Mouse (Mus musculus) hindbrain, postnatal 0 days (tissue): ENCODE measurements around the gene Ryr1. TPM values are rescaled to one million over a fixed set of nuclear protein-coding genes. Genes with fewer than 3 reads are reported as not detected.
A peak's percentile ranks its signal among the peaks of the same experiment; 100 is the strongest.

ENCODE experiments used
- ATAC-seq: fragments of 200-750 bp; cut with Nextera tagmentation; 2 replicates; pipeline ENCODE4 v1.8.0; 2017; ENCODE audit warnings: mild to moderate bottlenecking, moderate TSS enrichment, moderate library complexity
- DNase-seq: peaks from one replicate; pipeline ENCODE4 v3.0.0-alpha.2; 2015; ENCODE audit warnings: low spot score
- H3K27ac ChIP-seq: fragments of 300-500 bp; sonication (generic); 2 replicates; pipeline ENCODE4 v1.5.1; 2014; ENCODE audit warnings: mild to moderate bottlenecking
- H3K27me3 ChIP-seq: fragments of 300-500 bp; sonication (generic); 2 replicates; pipeline ENCODE4 v1.6.1; 2014; ENCODE audit warnings: low read length, mixed read lengths; ENCODE audit not compliant: insufficient read depth
- H3K36me3 ChIP-seq: fragments of 300-500 bp; sonication (generic); 2 replicates; pipeline ENCODE4 v1.6.1; 2014; ENCODE audit warnings: low read length, mixed read lengths; ENCODE audit not compliant: insufficient read depth
- H3K4me1 ChIP-seq: fragments of 300-500 bp; sonication (generic); 2 replicates; pipeline ENCODE4 v1.6.1; 2014; ENCODE audit warnings: antibody characterized with exemption, low read length, mixed read lengths; ENCODE audit not compliant: insufficient read depth
- H3K4me2 ChIP-seq: fragments of 300-500 bp; sonication (generic); 2 replicates; pipeline ENCODE4 v1.6.1; 2014; ENCODE audit warnings: low read depth, mild to moderate bottlenecking, low read length, moderate library complexity, mixed read lengths
- H3K4me3 ChIP-seq: fragments of 300-500 bp; sonication (generic); 2 replicates; pipeline ENCODE4 v1.5.1; 2014; ENCODE audit warnings: low read length
- H3K9ac ChIP-seq: fragments of 300-500 bp; sonication (generic); replicated peaks from 2 replicates; pipeline ENCODE4 v1.6.1; 2014; ENCODE audit warnings: mild to moderate bottlenecking, low read length, moderate library complexity, mixed read lengths
- H3K9me3 ChIP-seq: fragments of 300-500 bp; sonication (generic); 2 replicates; pipeline ENCODE4 v1.6.1; 2016; ENCODE audit warnings: low read length, mixed read lengths
- CTCF ChIP-seq: IDR thresholded peaks from 2 replicates; pipeline ENCODE4 v1.5.1; 2016; ENCODE audit warnings: antibody characterized with exemption, control low read depth, low read depth
- WGBS: fragments of 180-500 bp; shearing (Covaris S2); extraction: QIAGEN DNeasy Blood & Tissue Kit; methylation state at CpG from one replicate; pipeline ENCODE4 v1.1.7; 2014; 5-methylcytosine and 5-hydroxymethylcytosine counted together
- polyA plus RNA-seq: library from polyadenylated mRNA; unstranded; fragments of >200 nt; fragmentation: Nextera tagmentation; extraction: Ambion mirVana; gene quantifications from 2 replicates; pipeline ENCODE4 v1.2.1, GENCODE M21; 2015
- total RNA-seq: library from RNA; depleted of rRNA; stranded (reverse); fragments of >200 nt; gene quantifications from 2 replicates; pipeline ENCODE4 v1.2.3, GENCODE M21; 2014

Gene Ryr1
- total and polyA plus RNA-seq, 2 experiments from 2014 or later = 5.0 to 12.5 TPM

DNA sequence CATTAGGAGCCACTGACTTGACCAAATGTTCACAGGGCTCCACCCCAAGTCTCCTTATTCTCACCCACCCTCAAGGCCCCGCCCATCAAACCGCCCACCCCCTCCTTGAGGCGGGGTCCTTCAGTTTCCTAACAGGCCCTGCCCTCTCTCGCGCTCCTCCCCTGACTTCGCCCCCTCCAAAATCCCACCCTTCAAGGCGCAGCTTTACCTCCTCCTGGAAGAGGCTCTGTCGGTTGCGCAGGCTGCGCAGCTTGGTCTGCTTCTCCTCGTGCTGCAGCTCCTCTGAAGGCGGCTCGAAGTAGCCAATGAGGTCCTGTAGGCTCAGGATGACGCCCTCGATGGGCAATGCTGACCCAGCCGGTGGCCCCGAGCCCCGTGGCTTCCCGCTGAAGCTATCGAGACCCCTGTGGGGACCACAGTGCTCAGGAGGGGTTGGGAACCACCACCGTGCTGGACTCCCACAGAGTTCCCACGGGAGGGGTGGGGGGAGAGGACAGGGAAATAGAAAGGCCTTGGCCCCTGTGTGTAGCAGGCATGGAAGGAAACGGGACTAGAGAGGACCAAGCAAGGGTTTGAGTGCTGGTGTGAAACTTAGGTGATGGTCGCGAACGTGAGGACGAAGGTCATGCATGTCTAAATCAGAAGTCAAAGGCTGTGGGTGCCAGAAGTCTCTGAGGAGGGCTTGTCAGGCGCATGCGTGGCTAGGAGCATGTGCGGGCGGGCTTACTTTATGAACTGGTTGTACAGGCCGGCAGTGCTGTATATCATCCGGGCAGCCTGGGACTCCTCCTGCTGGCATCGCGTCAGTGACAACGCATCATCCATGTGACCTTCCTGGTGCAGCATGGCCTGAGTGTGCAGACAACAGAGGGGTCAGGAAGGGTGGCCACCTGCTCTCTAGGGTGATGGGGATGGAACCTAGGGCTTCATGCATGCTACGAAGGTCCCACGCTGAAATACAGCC lies 15.7 kb downstream of the Ryr1 start:
- no peak for TF ChIP-seq CTCF
- DNase-seq = peak; percentile 26

GRCm38 (mm10) chr7:29101286-29102017 lies 23.5 kb downstream of the Ryr1 start:
- H3K9me3 ChIP-seq = no peaks in the 10 kb centered on the region
- H3K27me3 ChIP-seq = no peaks in the 10 kb centered on the region
- no peak overlapping the region for H3K27ac ChIP-seq
- 89% methylated on average over 11 of the region's 12 CpGs for WGBS
- no peak overlapping the region for H3K4me2 ChIP-seq
- H3K36me3 ChIP-seq = no peaks in the 10 kb centered on the region
- no peak for ATAC-seq
- H3K9ac ChIP-seq = no peak overlapping the region
- no peak for TF ChIP-seq CTCF
- H3K4me1 ChIP-seq = no peaks in the 10 kb centered on the region
- H3K4me3 ChIP-seq = no peak overlapping the region
- DNase-seq = no peak

More for the DNA sequence above, 15.7 kb downstream of the Ryr1 start:
- H3K36me3 ChIP-seq = no peaks in the 10 kb centered on the region
- 0 out of 2 replicates have a peak overlapping the region, but pooled peaks have one; percentile 5 for H3K9ac ChIP-seq
- peaks cover 7% of the 10 kb centered on the region; the same call in 1 of the 2 replicates for H3K4me1 ChIP-seq
- peak; percentile 56; the same call in 1 of the 2 replicates for ATAC-seq
- H3K4me2 ChIP-seq = peak overlapping the region; percentile 46
- no peak overlapping the region for H3K27ac ChIP-seq
- H3K4me3 ChIP-seq = peak overlapping the region; percentile 15
- H3K27me3 ChIP-seq = no peaks in the 10 kb centered on the region
- 30% methylated on average over 38 of the region's 38 CpGs for WGBS
- H3K9me3 ChIP-seq = no peaks in the 10 kb centered on the region

GRCm38 (mm10) chr7:29097131-29097530 lies 27.8 kb downstream of the Ryr1 start:
- Histone ChIP-seq H3K9me3 (no peaks in the 10 kb centered on the region), H3K27ac (no peak overlapping the region), H3K27me3 (no peaks in the 10 kb centered on the region), H3K9ac (no peak overlapping the region), H3K36me3 (no peaks in the 10 kb centered on the region), H3K4me1 (no peaks in the 10 kb centered on the region), H3K4me3 (no peak overlapping the region), H3K4me2 (no peak overlapping the region)
- DNase-seq = no peak
- no peak for TF ChIP-seq CTCF
- ATAC-seq = no peak
- 84% methylated on average over 16 of the region's 16 CpGs for WGBS

DNA sequence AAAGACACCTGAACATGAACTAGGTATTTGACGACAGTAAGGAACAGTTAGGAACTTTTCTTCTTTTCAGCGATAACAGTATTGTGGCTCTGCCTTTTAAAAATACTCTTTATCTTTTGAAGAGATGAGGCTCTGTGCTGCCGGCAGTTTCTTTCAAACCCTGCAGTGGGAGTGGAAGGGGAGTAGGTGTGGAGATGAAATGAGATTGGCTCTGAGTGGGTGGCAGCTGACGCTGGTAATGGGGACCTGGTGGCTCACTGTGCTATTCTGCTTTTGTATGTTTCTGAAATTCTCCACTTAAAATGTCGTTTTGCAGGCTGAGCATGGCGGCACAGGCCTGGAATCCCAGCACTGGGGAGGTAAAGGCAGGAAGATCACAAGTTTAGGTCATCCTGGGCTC lies 36.2 kb downstream of the Ryr1 start:
- WGBS = 71% methylated on average over 6 of the region's 6 CpGs
- Histone ChIP-seq H3K4me2 (no peak overlapping the region), H3K27ac (no peak overlapping the region), H3K9me3 (no peaks in the 10 kb centered on the region), H3K9ac (no peak overlapping the region), H3K27me3 (no peaks in the 10 kb centered on the region), H3K4me3 (no peak overlapping the region), H3K36me3 (no peaks in the 10 kb centered on the region), H3K4me1 (no peaks in the 10 kb centered on the region)
- TF ChIP-seq CTCF = no peak
- ATAC-seq (no peak), DNase-seq (no peak)

DNA sequence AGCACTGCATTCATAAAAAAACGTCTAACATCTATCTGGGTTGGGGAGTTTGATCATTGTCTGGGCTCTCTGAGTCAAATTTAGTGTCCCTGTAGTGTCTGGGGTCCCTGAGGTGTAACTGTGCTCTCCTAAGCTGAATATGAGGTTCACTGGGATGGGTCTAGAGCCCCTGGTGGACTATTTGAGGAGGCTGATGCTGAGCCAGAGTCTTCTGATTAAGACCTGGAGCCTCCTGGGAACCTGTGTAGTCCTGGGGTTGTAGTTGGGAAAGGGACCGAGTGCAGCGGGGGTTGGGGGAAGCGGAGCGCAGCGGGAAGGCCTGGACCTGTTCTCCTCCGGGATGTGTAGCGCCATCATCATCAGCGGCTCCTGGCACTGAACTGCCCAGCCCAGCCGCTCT lies 38.1 kb downstream of the Ryr1 start:
- H3K36me3 ChIP-seq = no peaks in the 10 kb centered on the region
- no peak overlapping the region for H3K4me3 ChIP-seq
- no peaks in the 10 kb centered on the region for H3K9me3 ChIP-seq
- no peaks in the 10 kb centered on the region for H3K27me3 ChIP-seq
- H3K27ac ChIP-seq = no peak overlapping the region
- H3K9ac ChIP-seq = no peak overlapping the region
- H3K4me2 ChIP-seq = no peak overlapping the region
- DNase-seq (no peak), ATAC-seq (no peak)
- no peaks in the 10 kb centered on the region for H3K4me1 ChIP-seq
- TF ChIP-seq CTCF = no peak
- 92% methylated on average over 10 of the region's 10 CpGs for WGBS

- no peak for ATAC-seq
- TF ChIP-seq CTCF = no peak
- Histone ChIP-seq H3K4me2 (no peak overlapping the region), H3K27ac (no peak overlapping the region), H3K4me3 (no peak overlapping the region), H3K27me3 (no peaks in the 10 kb centered on the region), H3K36me3 (no peaks in the 10 kb centered on the region), H3K9ac (no peak overlapping the region), H3K9me3 (no peaks in the 10 kb centered on the region), H3K4me1 (no peaks in the 10 kb centered on the region)
- 90% methylated on average over 30 of the region's 30 CpGs for WGBS
- DNase-seq = no peak
Measured at GRCm38 (mm10) chr7:29085981-29086380, 39.0 kb downstream of the Ryr1 start.
